Mouse (Mus musculus): ENCODE data around the gene Hmbs.
"Not testable (repeated sequence)": the region's sequence is repeated elsewhere in the genome, so short reads cannot be mapped to it uniquely, and the experiment has no call there.

Hmbs gene

GRCm38 (mm10) chr9:44343781-44344421 is at the start of gene Hmbs:
Hmbs (minus strand) TSS chr9:44344228.
- in situ Hi-C loops (cut with MboI; ENCODE audit: unreplicated experiment in 2 of 2) = loop anchor here in 1 of 2 experiments (10.0 kb wide), 1 partner anchor 99 kb away; the partner anchor contains the start of gene Ccdc153

- in situ Hi-C loops (cut with MboI; ENCODE audit: unreplicated experiment in 2 of 2) = no loop called here
Measured at GRCm38 (mm10) chr9:44391466-44391865, 47.4 kb upstream of the Hmbs start.

GRCm38 (mm10) chr9:44389273-44389672 is 45.2 kb upstream of the Hmbs start:
- in situ Hi-C loops (cut with MboI; ENCODE audit: unreplicated experiment in 2 of 2) = loop anchor here in 1 of 2 experiments (5.0 kb wide), 1 partner anchor 262 kb away; no protein-coding TSS in a partner anchor

- in situ Hi-C loops (cut with MboI; ENCODE audit: unreplicated experiment in 2 of 2) = loop anchor here in 1 of 2 experiments (5.0 kb wide), 1 partner anchor 260 kb away; no protein-coding TSS in a partner anchor
Measured at GRCm38 (mm10) chr9:44387221-44387620, 43.2 kb upstream of the Hmbs start.

- in situ Hi-C loops (cut with MboI; ENCODE audit: unreplicated experiment in 2 of 2) = no loop called here
Measured at GRCm38 (mm10) chr9:44384596-44384995, 40.6 kb upstream of the Hmbs start.

- in situ Hi-C loops (cut with MboI; ENCODE audit: unreplicated experiment in 2 of 2) = no loop called here
Measured at GRCm38 (mm10) chr9:44379862-44380261, 35.8 kb upstream of the Hmbs start.

- in situ Hi-C loops (cut with MboI; ENCODE audit: unreplicated experiment in 2 of 2) = no loop called here
Measured at GRCm38 (mm10) chr9:44379054-44379834, 35.2 kb upstream of the Hmbs start, which contains the start of gene Hyou1. Hyou1 (plus strand) TSS chr9:44379490.

GRCm38 (mm10) chr9:44378153-44378730 is 34.2 kb upstream of the Hmbs start:
- in situ Hi-C loops (cut with MboI; ENCODE audit: unreplicated experiment in 2 of 2) = no loop called here

- in situ Hi-C loops (cut with MboI; ENCODE audit: unreplicated experiment in 2 of 2) = not testable (repeated sequence)
Measured at GRCm38 (mm10) chr9:44377335-44377734, 33.3 kb upstream of the Hmbs start.

GRCm38 (mm10) chr9:44376141-44376540 is 32.1 kb upstream of the Hmbs start:
- in situ Hi-C loops (cut with MboI; ENCODE audit: unreplicated experiment in 2 of 2) = no loop called here

GRCm38 (mm10) chr9:44373386-44373785 is 29.4 kb upstream of the Hmbs start:
- in situ Hi-C loops (cut with MboI; ENCODE audit: unreplicated experiment in 2 of 2) = no loop called here

- in situ Hi-C loops (cut with MboI; ENCODE audit: unreplicated experiment in 2 of 2) = no loop called here
Measured at GRCm38 (mm10) chr9:44364480-44364879, 20.5 kb upstream of the Hmbs start.

GRCm38 (mm10) chr9:44361931-44362330 is 17.9 kb upstream of the Hmbs start:
- in situ Hi-C loops (cut with MboI; ENCODE audit: unreplicated experiment in 2 of 2) = not testable (repeated sequence)

- in situ Hi-C loops (cut with MboI; ENCODE audit: unreplicated experiment in 2 of 2) = no loop called here
Measured at GRCm38 (mm10) chr9:44361190-44361917, 17.3 kb upstream of the Hmbs start, which contains the start of gene Vps11. Vps11 (minus strand) TSS chr9:44361670.

GRCm38 (mm10) chr9:44357207-44357606 is 13.2 kb upstream of the Hmbs start:
- in situ Hi-C loops (cut with MboI; ENCODE audit: unreplicated experiment in 2 of 2) = loop anchor here (5.0 to 10.0 kb wide), 3 partner anchors 65 to 232 kb away; no protein-coding TSS in a partner anchor

- in situ Hi-C loops (cut with MboI; ENCODE audit: unreplicated experiment in 2 of 2) = loop anchor here in 1 of 2 experiments (10.0 kb wide), 1 partner anchor 228 kb away; no protein-coding TSS in a partner anchor
Measured at GRCm38 (mm10) chr9:44353142-44353541, 9.1 kb upstream of the Hmbs start.

GRCm38 (mm10) chr9:44352337-44352736 is 8.3 kb upstream of the Hmbs start:
- in situ Hi-C loops (cut with MboI; ENCODE audit: unreplicated experiment in 2 of 2) = loop anchor here in 1 of 2 experiments (10.0 kb wide), 1 partner anchor 228 kb away; no protein-coding TSS in a partner anchor

GRCm38 (mm10) chr9:44351396-44351795 is 7.4 kb upstream of the Hmbs start:
- in situ Hi-C loops (cut with MboI; ENCODE audit: unreplicated experiment in 2 of 2) = loop anchor here in 1 of 2 experiments (10.0 kb wide), 1 partner anchor 227 kb away; no protein-coding TSS in a partner anchor

- in situ Hi-C loops (cut with MboI; ENCODE audit: unreplicated experiment in 2 of 2) = loop anchor here in 1 of 2 experiments (10.0 kb wide), 1 partner anchor 104 kb away; the partner anchor contains the start of gene Ccdc153
Measured at GRCm38 (mm10) chr9:44348546-44348945, 4.5 kb upstream of the Hmbs start.

- in situ Hi-C loops (cut with MboI; ENCODE audit: unreplicated experiment in 2 of 2) = loop anchor here in 1 of 2 experiments (10.0 kb wide), 1 partner anchor 103 kb away; the partner anchor contains the start of gene Ccdc153
Measured at GRCm38 (mm10) chr9:44347621-44348020, 3.6 kb upstream of the Hmbs start.
